Mouse (Mus musculus): ENCODE measurements around the gene Cdk11b. TPM values are rescaled to one million over a fixed set of nuclear protein-coding genes. Genes with fewer than 3 reads are reported as not detected.
"Not testable (repeated sequence)": the region's sequence is repeated elsewhere in the genome, so short reads cannot be mapped to it uniquely, and the experiment has no call there.

Gene Cdk11b
- total RNA-seq, 4 experiments from 2014 or later, result 29.2 to 37.0 (median 30.2) TPM

DNA sequence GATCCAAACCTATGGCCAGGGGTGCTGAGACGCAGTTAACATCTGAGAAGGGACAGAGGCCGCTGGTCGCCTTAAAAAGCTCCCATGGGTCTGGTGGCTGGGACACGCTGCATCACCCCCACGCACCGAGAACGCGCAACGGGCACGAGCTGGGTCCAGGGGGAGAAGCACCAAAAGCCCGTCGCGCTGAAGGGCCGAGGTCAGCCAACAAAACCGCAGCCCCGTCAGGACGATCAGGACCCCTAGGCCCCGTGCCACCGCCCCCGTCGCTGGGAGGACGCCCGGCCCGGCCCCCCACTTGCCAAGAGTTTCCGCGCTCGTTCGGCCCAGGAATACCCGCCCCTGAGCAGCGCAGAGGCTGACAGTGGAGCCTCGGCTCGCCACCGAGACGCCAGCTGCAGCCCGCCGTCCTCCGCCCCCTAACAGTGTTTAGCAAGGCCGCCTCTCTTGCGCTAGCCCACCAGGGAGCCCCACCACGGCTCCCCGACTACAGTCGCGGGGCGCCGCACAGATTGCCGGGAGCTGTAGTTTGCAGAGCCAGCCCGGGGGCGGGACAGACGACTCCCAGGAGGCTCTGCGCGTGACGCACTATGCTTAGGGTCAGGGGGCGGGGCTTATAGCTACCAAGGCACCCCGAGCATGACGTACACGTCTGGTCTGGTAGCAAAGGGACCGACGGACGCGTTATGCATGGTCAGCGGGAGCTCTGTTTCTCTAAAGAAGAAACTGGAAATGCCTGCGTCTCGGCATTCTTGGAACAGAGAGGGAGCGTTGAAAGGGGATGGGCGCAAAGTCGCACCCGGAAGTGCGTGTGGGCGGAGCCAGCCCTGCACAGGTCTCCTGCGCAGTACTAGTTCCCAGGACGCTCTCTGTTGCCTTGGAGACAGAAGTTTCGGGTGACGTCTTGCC lies 44.3 kb downstream of the Cdk11b start, which contains the start of gene Mib2:
Mib2 (minus strand) TSS at position 510 of the 909 bp plus-strand sequence.
- peak; percentile 96 for DNase-seq (ENCODE audit: low spot score)

DNA sequence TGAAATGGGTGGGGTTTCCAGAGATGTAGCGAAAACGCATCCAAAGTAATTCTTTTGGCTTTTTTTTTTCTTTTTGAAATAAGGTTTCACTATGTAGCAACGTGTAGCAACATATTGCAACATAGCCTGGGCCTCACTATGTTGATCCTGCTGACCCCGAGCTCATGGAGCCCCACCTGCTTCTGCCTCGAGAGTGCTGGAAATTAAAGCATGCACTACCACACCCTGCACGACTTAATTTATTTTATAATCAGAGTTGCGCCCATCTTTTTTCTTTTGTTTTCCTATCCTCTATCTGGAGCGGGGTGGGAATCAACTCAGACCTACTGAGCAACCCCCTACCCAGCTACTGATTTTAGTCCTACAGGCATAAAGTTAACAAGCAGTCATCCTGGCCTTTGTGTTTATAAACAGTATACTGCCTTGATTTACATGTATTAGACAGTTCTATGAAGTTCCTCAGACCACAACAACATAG lies 45.0 kb downstream of the Cdk11b start:
- DNase-seq (ENCODE audit: low spot score), result no peak

DNA sequence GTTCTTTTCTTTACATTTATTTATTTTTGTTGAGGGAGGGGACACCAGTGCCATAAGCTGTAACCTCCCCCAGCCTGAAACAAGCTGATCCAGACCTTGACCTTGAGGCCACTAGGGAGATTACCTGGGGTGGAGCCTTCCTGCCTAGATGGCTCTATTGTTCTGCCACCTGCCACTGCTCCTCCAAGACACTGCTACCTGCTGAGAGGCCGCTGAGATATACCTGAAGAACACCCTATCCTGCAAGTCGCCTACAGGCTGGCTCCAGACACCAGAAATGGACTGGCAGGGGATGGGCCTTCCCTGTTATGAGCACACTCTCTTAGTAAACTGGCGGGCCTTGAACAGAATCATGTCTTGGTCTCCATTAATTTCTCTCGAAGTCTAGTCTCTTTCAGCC lies 45.6 kb downstream of the Cdk11b start:
- DNase-seq (ENCODE audit: low spot score), result not testable (repeated sequence)

DNA sequence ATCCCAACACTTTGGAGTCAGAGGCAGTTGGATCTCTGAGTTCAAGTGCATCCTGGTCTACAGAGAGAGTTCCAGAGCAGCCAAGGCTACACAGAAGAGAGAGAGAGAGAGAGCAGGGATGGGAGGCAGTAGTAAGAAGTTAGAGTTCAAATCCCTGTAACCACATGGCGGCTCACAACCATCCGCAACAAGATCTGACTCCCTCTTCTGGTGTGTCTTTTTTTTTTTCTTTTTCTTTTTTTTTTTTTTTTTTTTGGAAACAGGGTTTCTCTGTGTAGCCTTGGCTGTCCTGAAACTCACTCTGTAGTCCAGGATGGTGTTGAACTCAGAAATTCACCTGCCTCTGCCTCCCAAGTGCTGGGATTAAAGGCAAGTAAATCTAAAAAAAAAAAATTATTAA lies 47.4 kb downstream of the Cdk11b start:
- no peak for DNase-seq (ENCODE audit: low spot score)

DNA sequence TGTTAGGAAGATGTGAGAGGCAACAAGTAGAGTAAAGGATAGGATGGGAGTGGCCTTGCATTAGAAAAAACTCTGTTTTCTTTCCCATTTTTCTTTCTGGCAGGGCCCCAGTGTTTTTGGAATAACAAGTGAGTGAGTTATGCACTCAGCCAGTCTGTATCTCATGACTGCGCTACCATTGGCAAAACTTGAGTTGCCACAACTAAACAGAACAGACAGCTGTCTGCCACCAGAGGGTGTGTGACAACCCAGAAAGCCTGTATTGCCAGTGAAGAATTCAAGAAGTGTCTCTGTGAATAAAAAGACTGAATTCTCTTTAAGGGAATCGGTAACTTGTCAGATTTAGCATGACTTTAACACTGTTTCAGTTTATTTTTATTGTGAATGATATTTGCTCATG lies 51.3 kb downstream of the Cdk11b start:
- DNase-seq (ENCODE audit: low spot score), result no peak

DNA sequence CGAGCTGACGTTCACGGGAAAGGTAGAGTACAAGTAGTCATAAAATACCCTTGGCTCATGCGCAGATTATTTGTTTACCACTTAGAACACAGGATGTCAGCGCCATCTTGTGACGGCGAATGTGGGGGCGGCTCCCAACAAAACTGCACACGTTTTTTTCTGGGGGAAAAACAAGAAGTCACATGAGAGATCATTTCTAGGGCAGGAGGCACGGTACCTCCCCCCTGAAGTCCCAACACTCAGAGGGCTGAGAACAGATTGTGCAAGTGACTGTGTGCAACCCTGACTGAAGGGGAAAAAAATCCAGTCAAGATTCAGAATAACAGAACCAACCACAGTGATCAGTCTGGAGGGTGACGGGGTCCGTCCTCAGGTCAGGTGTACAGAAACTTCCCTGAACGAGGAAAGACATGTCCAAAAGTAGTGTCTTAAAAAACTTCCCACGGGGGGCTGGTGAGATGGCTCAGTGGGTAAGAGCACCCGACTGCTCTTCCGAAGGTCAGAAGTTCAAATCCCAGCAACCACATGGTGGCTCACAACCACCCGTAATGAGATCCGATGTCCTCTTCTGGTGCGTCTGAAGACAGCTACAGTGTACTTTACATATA lies 59.1 kb downstream of the Cdk11b start:
- DNase-seq (ENCODE audit: low spot score), result not testable (repeated sequence)

GRCm38 (mm10) chr4:155687764-155688163 lies 63.1 kb downstream of the Cdk11b start:
- DNase-seq (ENCODE audit: low spot score), result not testable (repeated sequence)

GRCm38 (mm10) chr4:155690571-155691375 lies 66.1 kb downstream of the Cdk11b start:
- DNase-seq (ENCODE audit: low spot score), result no peak

DNA sequence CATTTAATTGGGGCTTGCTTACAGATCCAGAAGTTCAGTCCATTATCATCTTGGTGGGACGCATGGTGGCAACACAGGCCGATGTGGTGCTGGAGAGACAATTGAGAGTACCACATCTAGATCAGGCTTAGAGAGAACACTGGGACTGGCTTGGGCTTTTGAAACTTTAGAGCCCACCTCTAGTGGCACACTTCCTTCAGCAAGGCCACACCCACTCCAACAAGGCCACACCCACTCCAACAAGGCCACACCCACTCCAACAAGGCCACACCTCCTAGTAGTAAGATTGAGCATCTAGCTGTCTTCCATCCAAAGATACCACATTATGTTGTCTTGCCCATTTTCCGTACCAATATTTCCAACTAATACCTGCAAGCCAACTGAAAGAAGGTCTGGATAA lies 67.8 kb downstream of the Cdk11b start:
- DNase-seq (ENCODE audit: low spot score), result no peak

DNA sequence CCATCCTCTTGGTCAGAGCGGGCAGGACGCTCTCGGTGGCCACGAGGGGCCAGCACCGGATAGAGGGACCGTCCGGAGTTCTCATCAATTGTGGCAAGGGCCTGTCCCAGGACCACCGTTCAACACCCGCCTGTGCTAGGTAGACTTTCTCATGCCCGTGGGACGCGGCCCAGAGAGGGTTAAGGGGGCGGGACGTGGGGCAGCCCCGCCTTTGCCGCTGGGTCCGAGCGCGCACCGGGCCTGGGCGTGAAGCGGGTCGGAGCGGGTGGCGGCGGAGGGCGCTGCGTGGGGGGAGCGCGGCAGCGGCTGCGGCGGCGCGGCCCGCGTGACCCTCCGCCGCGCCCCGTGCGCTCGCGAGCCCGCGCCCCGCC lies 69.4 kb downstream of the Cdk11b start, which contains the start of gene Fndc10:
Fndc10 (plus strand) TSS at position 232 of the 371 bp plus-strand sequence.
- peak; percentile 50 for DNase-seq (ENCODE audit: low spot score)

DNA sequence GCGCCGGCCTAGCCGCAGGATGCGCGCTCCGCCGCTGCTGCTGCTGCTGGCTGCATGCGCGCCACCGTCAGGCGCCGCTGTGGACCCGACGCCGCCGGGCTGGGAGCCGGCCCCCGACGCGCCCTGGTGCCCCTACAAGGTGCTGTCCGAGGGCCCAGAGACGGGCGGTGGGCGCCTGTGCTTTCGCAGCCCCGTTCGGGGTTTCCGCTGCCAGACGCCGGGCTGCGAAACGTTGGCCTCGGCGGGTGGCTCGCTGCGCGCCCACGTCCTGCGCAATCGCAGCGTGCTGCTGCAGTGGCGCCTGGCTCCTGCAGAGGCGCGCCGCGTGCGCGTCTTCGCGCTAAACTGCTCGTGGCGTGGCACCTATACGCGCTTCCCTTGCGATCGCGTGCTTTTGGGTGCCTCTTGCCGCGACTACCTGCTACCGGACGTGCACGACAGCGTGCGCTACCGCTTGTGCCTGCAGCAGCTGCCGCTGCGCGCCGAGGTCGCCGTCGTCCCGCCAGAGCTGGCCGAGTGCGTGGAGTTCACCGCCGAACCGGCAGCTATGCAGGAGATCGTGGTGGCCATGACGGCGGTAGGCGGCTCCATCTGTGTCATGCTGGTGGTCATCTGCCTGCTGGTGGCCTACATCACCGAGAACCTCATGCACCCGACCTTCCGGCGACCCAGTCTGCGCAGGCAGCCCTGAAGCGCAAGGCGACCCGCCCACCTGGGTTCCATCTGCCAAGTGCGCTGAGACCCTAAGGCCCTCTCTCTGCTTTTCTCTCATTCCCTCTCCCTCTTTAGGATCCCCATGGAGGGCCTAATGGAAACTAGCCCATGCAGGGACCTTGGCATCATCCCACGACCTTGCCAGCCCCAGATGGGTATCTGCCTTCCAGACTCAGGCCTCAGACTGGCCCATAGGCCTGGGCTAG lies 70.1 kb downstream of the Cdk11b start:
- no peak for DNase-seq (ENCODE audit: low spot score)

DNA sequence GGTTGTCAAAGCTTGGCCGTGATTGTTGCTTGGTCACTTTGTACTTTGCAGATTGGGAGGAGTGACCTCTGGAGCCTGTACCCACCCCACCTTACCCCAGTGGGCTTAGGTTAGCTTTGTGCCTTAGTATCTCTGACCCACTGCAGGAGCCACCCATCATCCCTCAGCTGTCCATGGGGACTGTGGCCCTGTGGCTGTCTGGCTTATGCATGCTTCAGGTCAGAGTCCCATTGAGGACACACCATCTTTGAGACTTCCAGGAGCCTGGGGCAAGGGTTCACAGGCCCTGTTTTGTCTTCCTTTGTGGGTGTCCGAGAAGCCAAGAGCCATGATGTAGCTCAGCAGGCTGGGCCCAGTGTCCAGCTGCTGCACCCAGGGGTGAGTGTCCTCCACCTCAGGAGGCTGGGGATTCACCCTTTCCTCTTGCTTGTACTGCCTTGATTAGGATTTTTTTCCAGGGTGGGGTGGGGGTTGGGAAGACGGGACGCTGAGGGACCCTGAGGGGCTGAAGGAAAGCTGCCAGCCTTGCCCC lies 70.9 kb downstream of the Cdk11b start:
- no peak for DNase-seq (ENCODE audit: low spot score)

DNA sequence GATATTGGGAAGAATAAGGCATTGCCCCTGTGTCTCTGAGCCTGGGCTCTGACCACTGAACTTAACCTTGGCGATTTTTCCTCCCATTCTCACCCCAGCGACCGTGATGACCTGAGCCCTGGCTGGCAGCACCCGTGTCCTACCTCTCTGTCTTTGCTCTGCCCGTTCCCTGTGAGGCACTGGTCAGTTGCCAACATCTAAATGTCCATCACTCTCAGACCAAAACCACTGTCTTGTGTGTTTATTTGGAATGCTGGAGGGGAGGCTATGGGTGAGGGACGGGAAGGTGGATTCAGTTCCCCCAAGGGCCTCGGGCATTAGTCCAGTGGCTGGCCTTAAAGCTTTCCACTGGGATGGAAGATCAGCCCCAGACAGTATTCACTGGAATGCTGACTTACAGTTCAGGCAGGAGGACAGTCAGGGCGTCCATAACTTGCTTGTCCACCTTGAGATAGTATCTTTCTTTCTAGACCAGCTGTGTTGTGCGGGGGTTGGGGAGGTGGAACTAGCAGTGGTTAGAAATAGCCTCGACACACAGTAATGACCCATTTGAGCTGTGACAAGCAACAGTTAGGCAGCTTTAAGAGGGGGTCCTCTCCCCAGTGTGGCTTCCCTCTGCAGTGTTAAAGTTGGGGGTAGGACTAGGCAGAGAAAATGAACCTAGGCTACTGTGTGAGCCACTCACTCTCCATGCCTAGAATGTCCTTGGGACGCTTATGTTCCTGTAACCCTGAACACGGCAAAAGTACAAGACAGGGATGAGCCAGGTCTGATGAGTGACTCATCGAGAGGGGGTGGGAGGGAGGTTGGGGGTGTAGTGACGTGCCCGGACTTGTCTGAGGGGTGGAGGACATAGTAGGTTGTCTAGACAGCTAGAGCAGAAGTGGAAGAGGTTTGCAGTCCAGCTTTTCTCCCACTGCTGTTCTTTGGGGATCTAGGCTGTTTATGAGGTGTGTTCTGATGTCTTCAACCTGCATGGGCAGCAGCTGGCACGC lies 71.9 kb downstream of the Cdk11b start:
- no peak for DNase-seq (ENCODE audit: low spot score)

Other genes with a start within 250 kb of the Cdk11b start
- not detected for gene Gabrd, start 226.7 kb upstream of the Cdk11b start, total RNA-seq (2022)
- gene Cfap74, start 215.7 kb upstream of the Cdk11b start, total RNA-seq (2022), result under 1 TPM; 0.19 to 0.38 (median 0.27) TPM
- gene Tmem52, start 155.7 kb upstream of the Cdk11b start, total RNA-seq (2022), result 1 to 10 TPM; 4.2 to 9.6 (median 6.2) TPM
- gene Gnb1, start 133.5 kb upstream of the Cdk11b start, total RNA-seq (2022), result 100 to 1,000 TPM; 136 to 150 (median 142) TPM
- 10 to 100 TPM; 23.8 to 30.2 (median 29.1) TPM for gene Nadk, start 62.5 kb upstream of the Cdk11b start, total RNA-seq (2022)
- gene Slc35e2, start 23.4 kb upstream of the Cdk11b start, total RNA-seq (2022), result 1 to 10 TPM; 6.2 to 7.8 (median 6.9) TPM
- not detected for gene Gm10563, start 20.6 kb downstream of the Cdk11b start, total RNA-seq (2022)
- 1 to 10 TPM; 6.7 to 9.0 (median 7.4) TPM for gene Mmp23, start 28.5 kb downstream of the Cdk11b start, total RNA-seq (2022)
- 10 to 100 TPM; 25.4 to 30.1 (median 27.1) TPM for gene Mib2, start 44.3 kb downstream of the Cdk11b start, total RNA-seq (2022)
- gene Fndc10, start 69.5 kb downstream of the Cdk11b start, total RNA-seq (2022), result 1 to 10 TPM in 3 of 4 experiments, under 1 TPM in 1; 0.98 to 2.4 (median 1.3) TPM
- gene Ssu72, start 79.9 kb downstream of the Cdk11b start, total RNA-seq (2022), result 10 to 100 TPM; 43.2 to 53.5 (median 51.2) TPM
- gene Tmem240, start 109.9 kb downstream of the Cdk11b start, total RNA-seq (2022), result under 1 TPM in 3 of 4 experiments, not detected in 1; 0.11 to 0.81 (median 0.13) TPM
- 10 to 100 TPM; 34.9 to 45.7 (median 40.8) TPM for gene Atad3a, start 136.2 kb downstream of the Cdk11b start, total RNA-seq (2022)
- gene Vwa1, start 149.8 kb downstream of the Cdk11b start, total RNA-seq (2022), result 1 to 10 TPM; 5.6 to 9.8 (median 8.1) TPM
- gene Tmem88b, start 161.0 kb downstream of the Cdk11b start, total RNA-seq (2022), result 1 to 10 TPM in 1 of 4 experiments, under 1 TPM in 3; 0.66 to 1.1 (median 0.81) TPM
- not detected for gene Ankrd65, start 165.6 kb downstream of the Cdk11b start, total RNA-seq (2022)
- gene Mrpl20, start 178.0 kb downstream of the Cdk11b start, total RNA-seq (2022), result 10 to 100 TPM; 78.5 to 86.8 (median 80.6) TPM
- gene Ccnl2, start 187.6 kb downstream of the Cdk11b start, total RNA-seq (2022), result 10 to 100 TPM; 20.3 to 30.7 (median 26.2) TPM
- 100 to 1,000 TPM; 112 to 128 (median 117) TPM for gene Aurkaip1, start 206.4 kb downstream of the Cdk11b start, total RNA-seq (2022)
- gene Mxra8, start 214.8 kb downstream of the Cdk11b start, total RNA-seq (2022), result 10 to 100 TPM; 19.7 to 30.4 (median 24.4) TPM
- 10 to 100 TPM; 41.3 to 50.7 (median 49.8) TPM for gene Dvl1, start 222.5 kb downstream of the Cdk11b start, total RNA-seq (2022)
- under 1 TPM; 0.17 to 0.19 (median 0.19) TPM for gene Tas1r3, start 238.5 kb downstream of the Cdk11b start, total RNA-seq (2022)
- gene Cptp, start 244.6 kb downstream of the Cdk11b start, total RNA-seq (2022), result 1 to 10 TPM; 7.3 to 9.9 (median 8.6) TPM
- 10 to 100 TPM; 13.9 to 14.5 (median 14.1) TPM for gene Ints11, start 244.7 kb downstream of the Cdk11b start, total RNA-seq (2022)

All from heart, adult 8-10 months (tissue).